Mouse (Mus musculus) MEL (cell line): ENCODE measurements at regions not wholly inside any gene's neighbourhood (a gene's known extent, or its start where the extent isn't known, plus 50 kb on each side); places are given as distances from the start of the nearest gene placed in this dataset.
A peak's percentile ranks its signal among the peaks of the same experiment; 100 is the strongest.

Experiments
- DNase-seq: peaks from one replicate; pipeline ENCODE4 v3.0.0; 2011; ENCODE audit warnings: low read depth, low spot score
- H3K27ac ChIP-seq: 2 replicates; pipeline ENCODE4 v1.5.1; 2012; ENCODE audit warnings: low read depth, mild to moderate bottlenecking, control low read depth, low read length, moderate library complexity; ENCODE audit not compliant: control insufficient read depth
- H3K27me3 ChIP-seq, 2 experiments: fragments of 150-350 bp in 1 of 2; sonication (generic) in 1 of 2; 2 replicates each; pipeline ENCODE4 v1.6.1; 2012; ENCODE audit warnings: low read length in 2 of 2, mild to moderate bottlenecking in 2 of 2, improper control_type of control experiment in 1 of 2, moderate library complexity in 1 of 2; ENCODE audit not compliant: insufficient read depth in 2 of 2, control insufficient read depth in 1 of 2
- H3K36me3 ChIP-seq, 2 experiments: 2 replicates each; pipeline ENCODE4 v1.6.1; 2012 to 2014; ENCODE audit warnings: low read length in 2 of 2, improper control_type of control experiment in 1 of 2, inconsistent platforms in 1 of 2, mild to moderate bottlenecking in 1 of 2; ENCODE audit not compliant: insufficient read depth in 2 of 2, control insufficient read depth in 1 of 2
- H3K4me1 ChIP-seq, 2 experiments: fragments of 150-350 bp in 1 of 2; sonication (generic) in 1 of 2; 2 replicates each; pipeline ENCODE4 v1.6.1; 2012; ENCODE audit warnings: low read length in 2 of 2, improper control_type of control experiment in 1 of 2, mild to moderate bottlenecking in 1 of 2; ENCODE audit not compliant: insufficient read depth in 2 of 2, control insufficient read depth in 1 of 2
- H3K4me3 ChIP-seq, 2 experiments: fragments of 150-350 bp in 1 of 2; sonication (generic) in 1 of 2; 2 replicates each; pipeline ENCODE4 v1.5.1; 2012; ENCODE audit warnings: low read depth in 2 of 2, low read length in 2 of 2, mild to moderate bottlenecking in 2 of 2, moderate library complexity in 2 of 2, control low read depth in 1 of 2, improper control_type of control experiment in 1 of 2; ENCODE audit not compliant: control insufficient read depth in 1 of 2, insufficient read depth in 1 of 2
- H3K79me2 ChIP-seq: 2 replicates; pipeline ENCODE4 v1.6.1; 2012; ENCODE audit warnings: mild to moderate bottlenecking, low read length, moderate library complexity; ENCODE audit not compliant: control insufficient read depth, poor library complexity, insufficient read depth
- H3K9ac ChIP-seq: 2 replicates; pipeline ENCODE4 v1.6.1; 2012; ENCODE audit warnings: low read depth, mild to moderate bottlenecking, control low read depth, low read length, moderate library complexity; ENCODE audit not compliant: control insufficient read depth, poor library complexity, severe bottlenecking
- H3K9me3 ChIP-seq: fragments of 150-350 bp; sonication (generic); replicated peaks from 2 replicates; pipeline ENCODE4 v1.6.1; 2012; ENCODE audit warnings: mild to moderate bottlenecking, low read length, improper control_type of control experiment, moderate library complexity; ENCODE audit not compliant: insufficient read depth
- BHLHE40 ChIP-seq: IDR thresholded peaks from 2 replicates; pipeline ENCODE4 v1.6.1; 2012; ENCODE audit warnings: low read depth, mild to moderate bottlenecking, inconsistent platforms, low read length, improper control_type of control experiment, borderline replicate concordance
- CHD1 ChIP-seq: IDR thresholded peaks from 2 replicates; pipeline ENCODE4 v1.6.1; 2012; ENCODE audit warnings: low read depth, mild to moderate bottlenecking, inconsistent platforms, low read length, improper control_type of control experiment
- CHD2 ChIP-seq: IDR thresholded peaks from 2 replicates; pipeline ENCODE4 v1.6.1; 2011; ENCODE audit warnings: low read length, improper control_type of control experiment
- CTCF ChIP-seq, 3 experiments: IDR thresholded peaks in 2 of 3; conservative IDR thresholded peaks in 1 of 3; 2 replicates each; pipeline ENCODE4 v1.5.1; 2011 to 2012; ENCODE audit warnings: low read length in 3 of 3, low read depth in 2 of 3, mild to moderate bottlenecking in 2 of 3, improper control_type of control experiment in 1 of 3, inconsistent platforms in 1 of 3, mixed read lengths in 1 of 3, moderate library complexity in 1 of 3; ENCODE audit not compliant: control insufficient read depth in 1 of 3, insufficient read depth in 1 of 3, poor library complexity in 1 of 3, severe bottlenecking in 1 of 3
- ELF1 ChIP-seq: IDR thresholded peaks from 2 replicates; pipeline ENCODE4 v1.6.1; 2014; ENCODE audit warnings: low read depth, mild to moderate bottlenecking, inconsistent platforms, low read length, improper control_type of control experiment, moderate library complexity
- EP300 ChIP-seq, 2 experiments: IDR thresholded peaks; 2 replicates each; pipeline ENCODE4 v1.6.1; 2011; ENCODE audit warnings: improper control_type of control experiment in 2 of 2, low read length in 2 of 2, low read depth in 1 of 2, mild to moderate bottlenecking in 1 of 2
- ETS1 ChIP-seq: IDR thresholded peaks from 2 replicates; pipeline ENCODE4 v1.6.1; 2012; ENCODE audit warnings: low read depth, mild to moderate bottlenecking, inconsistent platforms, low read length, improper control_type of control experiment, moderate library complexity
- GABPA ChIP-seq: IDR thresholded peaks from 2 replicates; pipeline ENCODE4 v1.6.1; 2012; ENCODE audit warnings: low read depth, mild to moderate bottlenecking, inconsistent platforms, low read length, improper control_type of control experiment, moderate library complexity
- GATA1 ChIP-seq: IDR thresholded peaks from 2 replicates; pipeline ENCODE4 v1.6.1; 2011; ENCODE audit warnings: low read depth, low read length, improper control_type of control experiment
- HCFC1 ChIP-seq: IDR thresholded peaks from 2 replicates; pipeline ENCODE4 v1.6.1; 2012; ENCODE audit warnings: low read depth, mild to moderate bottlenecking, inconsistent platforms, low read length, improper control_type of control experiment, moderate library complexity
- JUND ChIP-seq: IDR thresholded peaks from 2 replicates; pipeline ENCODE4 v1.6.1; 2011; ENCODE audit warnings: low read depth, mild to moderate bottlenecking, improper control_type of control experiment, low read length
- KAT2A ChIP-seq: conservative IDR thresholded peaks from 2 replicates; pipeline ENCODE4 v1.6.1; 2012; ENCODE audit warnings: low read depth, low read length, improper control_type of control experiment, inconsistent platforms
- MAFK ChIP-seq: IDR thresholded peaks from 2 replicates; pipeline ENCODE4 v1.6.1; 2011; ENCODE audit warnings: low read depth, mild to moderate bottlenecking, low read length, improper control_type of control experiment, borderline replicate concordance
- MAX ChIP-seq: IDR thresholded peaks from 2 replicates; pipeline ENCODE4 v1.6.1; 2011; ENCODE audit warnings: low read length, improper control_type of control experiment
- MAZ ChIP-seq: IDR thresholded peaks from 2 replicates; pipeline ENCODE4 v1.6.1; 2012; ENCODE audit warnings: low read depth, mild to moderate bottlenecking, inconsistent platforms, low read length, improper control_type of control experiment
- MXI1 ChIP-seq: IDR thresholded peaks from 2 replicates; pipeline ENCODE4 v1.6.1; 2011; ENCODE audit warnings: mild to moderate bottlenecking, low read depth, low read length, improper control_type of control experiment
- MYB ChIP-seq: IDR thresholded peaks from 2 replicates; pipeline ENCODE4 v1.6.1; 2011; ENCODE audit warnings: mild to moderate bottlenecking, low read depth, low read length, improper control_type of control experiment
- NELFE ChIP-seq: IDR thresholded peaks from 2 replicates; pipeline ENCODE4 v1.6.1; 2011; ENCODE audit warnings: low read depth, low read length, improper control_type of control experiment
- NRF1 ChIP-seq: IDR thresholded peaks from 2 replicates; pipeline ENCODE4 v1.6.1; 2014; ENCODE audit warnings: low read depth, mild to moderate bottlenecking, inconsistent platforms, low read length, improper control_type of control experiment, moderate library complexity; ENCODE audit not compliant: poor library complexity, insufficient read depth, severe bottlenecking
- POLR2AphosphoS2 ChIP-seq: IDR thresholded peaks from 2 replicates; pipeline ENCODE4 v1.6.1; 2011; ENCODE audit warnings: low read length, improper control_type of control experiment
- POLR2AphosphoS5 ChIP-seq: IDR thresholded peaks from 2 replicates; pipeline ENCODE4 v1.6.1; 2012; ENCODE audit warnings: low read depth, borderline replicate concordance, mild to moderate bottlenecking, inconsistent platforms, low read length, moderate library complexity, mixed read lengths
- RAD21 ChIP-seq: IDR thresholded peaks from 2 replicates; pipeline ENCODE4 v1.6.1; 2011; ENCODE audit warnings: mild to moderate bottlenecking, low read depth, low read length, improper control_type of control experiment
- SIN3A ChIP-seq: IDR thresholded peaks from 2 replicates; pipeline ENCODE4 v1.6.1; 2012; ENCODE audit warnings: low read length, improper control_type of control experiment, inconsistent platforms
- SMC3 ChIP-seq: IDR thresholded peaks from 2 replicates; pipeline ENCODE4 v1.6.1; 2011; ENCODE audit warnings: low read depth, low read length, improper control_type of control experiment
- TAL1 ChIP-seq: IDR thresholded peaks from 2 replicates; pipeline ENCODE4 v1.6.1; 2012; ENCODE audit warnings: mild to moderate bottlenecking, inconsistent platforms, low read length, moderate library complexity, mixed read lengths
- TBP ChIP-seq: IDR thresholded peaks from 2 replicates; pipeline ENCODE4 v1.8.0; 2011; ENCODE audit warnings: low read depth, low read length, improper control_type of control experiment
- TCF12 ChIP-seq: IDR thresholded peaks from 2 replicates; pipeline ENCODE4 v1.6.1; 2014; ENCODE audit warnings: low read depth, mild to moderate bottlenecking, inconsistent platforms, low read length, improper control_type of control experiment, moderate library complexity
- UBTF ChIP-seq: IDR thresholded peaks from 2 replicates; pipeline ENCODE4 v1.6.1; 2012; ENCODE audit warnings: low read depth, mild to moderate bottlenecking, inconsistent platforms, low read length, improper control_type of control experiment, moderate library complexity, borderline replicate concordance; ENCODE audit not compliant: insufficient read depth
- USF1 ChIP-seq: IDR thresholded peaks from 2 replicates; pipeline ENCODE4 v1.6.1; 2014; ENCODE audit warnings: low read depth, mild to moderate bottlenecking, inconsistent platforms, low read length, improper control_type of control experiment, moderate library complexity
- USF2 ChIP-seq, 2 experiments: IDR thresholded peaks; 2 replicates each; pipeline ENCODE4 v1.6.1; 2011 to 2012; ENCODE audit warnings: improper control_type of control experiment in 2 of 2, low read length in 2 of 2, borderline replicate concordance in 1 of 2, inconsistent platforms in 1 of 2, low read depth in 1 of 2, mild to moderate bottlenecking in 1 of 2; ENCODE audit not compliant: insufficient read depth in 1 of 2
- ZMIZ1 ChIP-seq: IDR thresholded peaks from 2 replicates; pipeline ENCODE4 v1.6.1; 2012; ENCODE audit warnings: low read depth, mild to moderate bottlenecking, inconsistent platforms, low read length, improper control_type of control experiment, moderate library complexity
- ZNF384 ChIP-seq: IDR thresholded peaks from 2 replicates; pipeline ENCODE4 v1.6.1; 2012; ENCODE audit warnings: low read depth, mild to moderate bottlenecking, inconsistent platforms, low read length, improper control_type of control experiment

GRCm38 (mm10) chr13:60538110-60538509, 63.6 kb upstream of the Dapk1 start:
- Histone ChIP-seq H3K27ac (no peak overlapping the region), H3K4me1 (peaks cover 14 to 20% of the 10 kb centered on the region in 2 experiments), H3K9ac (no peak overlapping the region), H3K79me2 (no peaks in the 10 kb centered on the region), H3K36me3 (peaks cover 0 to 13% of the 10 kb centered on the region in 2 experiments; a peak in 2 of 4 replicates), H3K27me3 (no peaks in the 10 kb centered on the region), H3K9me3 (no peaks in the 10 kb centered on the region), H3K4me3 (no peak overlapping the region)
- TF ChIP-seq POLR2AphosphoS5 (no peak), USF2 (IDR thresholded peaks at IDR 0.05; ENCODE audit: borderline replicate concordance in 1 of 2, insufficient read depth in 1 of 2, low read depth in 1 of 2, low read length in 2 of 2) (no peak), MAX (no peak)
- DNase-seq = no peak

- peak; percentile 54 for DNase-seq
- Histone ChIP-seq H3K4me1 (peaks cover 14 to 20% of the 10 kb centered on the region in 2 experiments), H3K27ac (peak overlapping the region; percentile 77), H3K36me3 (peaks cover 0 to 13% of the 10 kb centered on the region in 2 experiments; a peak in 2 of 4 replicates), H3K27me3 (no peaks in the 10 kb centered on the region), H3K79me2 (no peaks in the 10 kb centered on the region), H3K9ac (no peak overlapping the region), H3K9me3 (no peaks in the 10 kb centered on the region), H3K4me3 (no peak overlapping the region)
- no peak for TF ChIP-seq ZMIZ1
- TF ChIP-seq MXI1 = no peak
- no peak for TF ChIP-seq HCFC1
- TF ChIP-seq MAZ = 0 out of 2 replicates have a peak, but pooled peaks have one; percentile 38
- TF ChIP-seq TBP = no peak
- TF ChIP-seq KAT2A = no peak
- no peak for TF ChIP-seq UBTF
- no peak for TF ChIP-seq JUND
- no peak for TF ChIP-seq GABPA
- TF ChIP-seq USF2 (IDR thresholded peaks at IDR 0.05; ENCODE audit: borderline replicate concordance in 1 of 2, insufficient read depth in 1 of 2, low read depth in 1 of 2, low read length in 2 of 2) = no peak
- TF ChIP-seq TCF12 = peak; percentile 90
- TF ChIP-seq NRF1 = no peak
- peak; percentile 91 for TF ChIP-seq GATA1
- TF ChIP-seq SIN3A = peak; percentile 79
- TF ChIP-seq SMC3 = no peak
- TF ChIP-seq MAFK = no peak
- TF ChIP-seq USF1 = no peak
- peak; percentile 64; the same call in 1 of the 2 replicates for TF ChIP-seq ZNF384
- no peak for TF ChIP-seq CTCF (IDR thresholded peaks at IDR 0.05 in 2 of 3, conservative IDR thresholded peaks at IDR 0.05 in 1 of 3; ENCODE audit: control insufficient read depth in 1 of 3, insufficient read depth in 1 of 3, low read depth in 2 of 3, low read length in 3 of 3, poor library complexity in 1 of 3, severe bottlenecking in 1 of 3)
- no peak for TF ChIP-seq ELF1
- no peak for TF ChIP-seq RAD21
- no peak for TF ChIP-seq POLR2AphosphoS2
- peak; percentile 17; the same call in 1 of the 2 replicates for TF ChIP-seq MYB
- peak; percentile 85 to 92 for TF ChIP-seq EP300 (IDR thresholded peaks at IDR 0.05; ENCODE audit: low read depth in 1 of 2, low read length in 2 of 2)
- TF ChIP-seq NELFE = no peak
- TF ChIP-seq CHD1 = no peak
- TF ChIP-seq MAX = no peak
- TF ChIP-seq ETS1 = peak; percentile 86
- TF ChIP-seq CHD2 = no peak
- no peak for TF ChIP-seq BHLHE40
- TF ChIP-seq TAL1 = peak; percentile 25; the same call in 1 of the 2 replicates
Measured at GRCm38 (mm10) chr13:60541165-60541564, 60.6 kb upstream of the Dapk1 start.
